Mouse (Mus musculus) ES-Bruce4 (cell line): ENCODE measurements around the gene Raph1. TPM values are rescaled to one million over a fixed set of nuclear protein-coding genes. Genes with fewer than 3 reads are reported as not detected.

ENCODE experiments used
- H3K27ac ChIP-seq: 2 replicates; pipeline ENCODE4 v1.5.1; 2012; ENCODE audit warnings: low read length, inconsistent platforms; ENCODE audit not compliant: insufficient read depth
- H3K27me3 ChIP-seq: 2 replicates; pipeline ENCODE4 v1.6.1; 2012; ENCODE audit warnings: mild to moderate bottlenecking, low read length, inconsistent platforms; ENCODE audit not compliant: control insufficient read depth, poor library complexity, insufficient read depth, severe bottlenecking
- H3K36me3 ChIP-seq: 2 replicates; pipeline ENCODE4 v1.6.1; 2012; ENCODE audit warnings: inconsistent platforms, mild to moderate bottlenecking, low read length, moderate library complexity; ENCODE audit not compliant: control insufficient read depth, poor library complexity, insufficient read depth, severe bottlenecking
- H3K4me1 ChIP-seq: one replicate; pipeline ENCODE4 v1.8.1; 2011; ENCODE audit warnings: low read length; ENCODE audit not compliant: control insufficient read depth, insufficient read depth
- H3K4me3 ChIP-seq: 2 replicates; pipeline ENCODE4 v1.5.1; 2011; ENCODE audit warnings: low read depth, mild to moderate bottlenecking, low read length
- H3K9ac ChIP-seq: 2 replicates; pipeline ENCODE4 v1.6.1; 2012; ENCODE audit warnings: low read depth, mild to moderate bottlenecking, inconsistent platforms; ENCODE audit not compliant: poor library complexity, severe bottlenecking
- H3K9me3 ChIP-seq: replicated peaks from 2 replicates; pipeline ENCODE4 v1.6.1; 2012; ENCODE audit warnings: mild to moderate bottlenecking, low read length, inconsistent platforms; ENCODE audit not compliant: control insufficient read depth, poor library complexity, insufficient read depth, severe bottlenecking
- CTCF ChIP-seq: IDR thresholded peaks from one replicate; pipeline ENCODE4 v1.8.1; 2011; ENCODE audit warnings: low read depth, low read length
- EP300 ChIP-seq: IDR thresholded peaks from 2 replicates; pipeline ENCODE4 v1.6.1; 2011; ENCODE audit warnings: low read depth, low read length; ENCODE audit not compliant: insufficient read depth
- POLR2A ChIP-seq: IDR thresholded peaks from one replicate; pipeline ENCODE4 v1.8.1; 2011; ENCODE audit warnings: low read length; ENCODE audit not compliant: insufficient read depth
- polyA plus RNA-seq: library from polyadenylated mRNA; stranded (reverse); fragments of >200 nt; gene quantifications from 2 replicates; pipeline ENCODE4 v1.2.4, GENCODE M21; 2011; ENCODE audit warnings: low read depth; ENCODE audit not compliant: missing spikeins, insufficient read depth, insufficient read length

The Raph1 gene
- polyA plus RNA-seq, 1 experiment: 52.8 TPM

- Histone ChIP-seq H3K9ac (no peak overlapping the region), H3K4me3 (no peak overlapping the region), H3K27ac (no peak overlapping the region), H3K27me3 (no peaks in the 10 kb centered on the region), H3K36me3 (no peaks in the 10 kb centered on the region), H3K4me1 (no peaks in the 10 kb centered on the region), H3K9me3 (no peaks in the 10 kb centered on the region)
- no peak for TF ChIP-seq EP300
- no peak for TF ChIP-seq POLR2A
- TF ChIP-seq CTCF: no peak
Observed at GRCm38 (mm10) chr1:60604481-60605021, 37.6 kb upstream of the Raph1 start.

- no peak overlapping the region for H3K9ac ChIP-seq
- H3K27ac ChIP-seq: no peak overlapping the region
- H3K4me1 ChIP-seq: no peaks in the 10 kb centered on the region
- H3K27me3 ChIP-seq: no peaks in the 10 kb centered on the region
- no peak overlapping the region for H3K4me3 ChIP-seq
- TF ChIP-seq POLR2A: no peak
- H3K9me3 ChIP-seq: no peaks in the 10 kb centered on the region; the same call in 1 of the 2 replicates
- no peaks in the 10 kb centered on the region for H3K36me3 ChIP-seq
Observed at GRCm38 (mm10) chr1:60600682-60601081, 33.8 kb upstream of the Raph1 start.

- Histone ChIP-seq H3K4me3 (no peak overlapping the region), H3K4me1 (no peaks in the 10 kb centered on the region), H3K36me3 (no peaks in the 10 kb centered on the region), H3K9ac (no peak overlapping the region), H3K27ac (no peak overlapping the region), H3K27me3 (no peaks in the 10 kb centered on the region), H3K9me3 (no peaks in the 10 kb centered on the region; the same call in 1 of the 2 replicates)
- TF ChIP-seq EP300: no peak
- TF ChIP-seq POLR2A: no peak
- no peak for TF ChIP-seq CTCF
Observed at GRCm38 (mm10) chr1:60599926-60600325, 33.0 kb upstream of the Raph1 start.

- TF ChIP-seq CTCF (no peak), EP300 (no peak), POLR2A (no peak)
- Histone ChIP-seq H3K4me1 (no peaks in the 10 kb centered on the region), H3K4me3 (no peak overlapping the region), H3K9me3 (no peaks in the 10 kb centered on the region; the same call in 1 of the 2 replicates), H3K36me3 (no peaks in the 10 kb centered on the region), H3K9ac (no peak overlapping the region), H3K27me3 (no peaks in the 10 kb centered on the region), H3K27ac (no peak overlapping the region)
Observed at GRCm38 (mm10) chr1:60599013-60599701, 32.3 kb upstream of the Raph1 start.

GRCm38 (mm10) chr1:60596386-60597320 is 29.7 kb upstream of the Raph1 start:
- Histone ChIP-seq H3K27ac (no peak overlapping the region), H3K27me3 (no peaks in the 10 kb centered on the region), H3K4me3 (no peak overlapping the region), H3K9ac (no peak overlapping the region), H3K36me3 (no peaks in the 10 kb centered on the region), H3K9me3 (no peaks in the 10 kb centered on the region; the same call in 1 of the 2 replicates), H3K4me1 (no peaks in the 10 kb centered on the region)
- TF ChIP-seq CTCF (no peak), POLR2A (no peak), EP300 (no peak)
